Mouse (Mus musculus) liver, postnatal 0 days (tissue): ENCODE measurements at regions not wholly inside any gene's neighbourhood (a gene's known extent, or its start where the extent isn't known, plus 50 kb on each side); places are given as distances from the start of the nearest gene placed in this dataset.

Source experiments
- ATAC-seq: fragments of 200-750 bp; cut with Nextera tagmentation; 2 replicates; pipeline ENCODE4 v1.8.0; 2017; ENCODE audit warnings: mild to moderate bottlenecking, moderate library complexity
- DNase-seq: peaks from one replicate; pipeline ENCODE4 v3.0.0-alpha.2; 2016
- H3K27ac ChIP-seq: fragments of 300-500 bp; sonication (generic); 2 replicates; pipeline ENCODE4 v1.5.1; 2014; ENCODE audit warnings: antibody characterized with exemption, moderate library complexity, mild to moderate bottlenecking, low read depth
- H3K27me3 ChIP-seq: fragments of 300-500 bp; sonication (generic); 2 replicates; pipeline ENCODE4 v1.6.1; 2014; ENCODE audit warnings: low read length, control low read depth, mixed read lengths; ENCODE audit not compliant: insufficient read depth
- H3K36me3 ChIP-seq: fragments of 300-500 bp; sonication (generic); replicated peaks from 2 replicates; pipeline ENCODE4 v1.6.1; 2014; ENCODE audit warnings: mild to moderate bottlenecking, control low read depth, low read length, moderate library complexity, mixed read lengths; ENCODE audit not compliant: insufficient read depth
- H3K4me1 ChIP-seq: fragments of 300-500 bp; sonication (generic); 2 replicates; pipeline ENCODE4 v1.6.1; 2014; ENCODE audit warnings: antibody characterized with exemption, mild to moderate bottlenecking, control low read depth; ENCODE audit not compliant: insufficient read depth
- H3K4me2 ChIP-seq: fragments of 300-500 bp; sonication (generic); 2 replicates; pipeline ENCODE4 v1.6.1; 2014; ENCODE audit warnings: low read depth, mild to moderate bottlenecking, low read length, moderate library complexity, mixed read lengths
- H3K4me3 ChIP-seq: fragments of 300-500 bp; sonication (generic); 2 replicates; pipeline ENCODE4 v1.5.1; 2014; ENCODE audit warnings: low read depth, low read length
- H3K9ac ChIP-seq: fragments of 300-500 bp; sonication (generic); replicated peaks from 2 replicates; pipeline ENCODE4 v1.6.1; 2014; ENCODE audit warnings: mild to moderate bottlenecking, moderate library complexity
- H3K9me3 ChIP-seq: fragments of 300-500 bp; sonication (generic); 2 replicates; pipeline ENCODE4 v1.6.1; 2016; ENCODE audit warnings: mild to moderate bottlenecking, control low read depth, low read length, mixed read lengths
- CTCF ChIP-seq: sonication (generic); IDR thresholded peaks from 2 replicates; pipeline ENCODE4 v1.5.1; 2016; ENCODE audit warnings: antibody characterized with exemption, low read depth
- EP300 ChIP-seq: IDR thresholded peaks from 2 replicates; pipeline ENCODE4 v1.6.1; 2016; ENCODE audit warnings: antibody characterized with exemption, low read depth, mild to moderate bottlenecking
- WGBS: fragments of 180-500 bp; shearing (Covaris S2); extraction: QIAGEN DNeasy Blood & Tissue Kit; methylation state at CpG from one replicate; pipeline ENCODE4 v1.1.7; 2014; ENCODE audit not compliant: insufficient replicate concordance; 5-methylcytosine and 5-hydroxymethylcytosine counted together

DNA sequence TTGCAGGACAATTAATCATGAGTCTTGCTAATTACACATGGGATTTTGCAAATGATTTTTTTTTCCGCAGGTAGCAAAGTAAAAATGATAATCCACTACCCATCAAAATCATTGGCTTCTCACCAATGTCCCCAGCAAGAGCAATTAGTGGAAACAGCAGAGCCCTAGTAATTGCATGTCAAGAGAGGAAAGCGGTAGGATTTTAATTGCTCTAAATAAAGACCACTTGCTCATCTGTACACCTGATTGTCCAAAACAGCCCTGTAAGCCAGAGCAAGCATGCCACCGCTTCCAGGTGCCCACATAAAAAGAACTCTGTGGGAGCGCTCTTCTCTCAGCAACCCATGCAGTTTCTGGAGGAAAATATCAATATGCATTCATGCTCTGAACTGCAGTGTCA is 306.5 kb upstream of the Hnrnpa3 start:
- 87% methylated on average over 4 of the region's 4 CpGs for WGBS
- H3K4me1 ChIP-seq: no peaks in the 10 kb centered on the region
- DNase-seq (no peak), ATAC-seq (no peak)
- H3K27ac ChIP-seq: no peak overlapping the region
- H3K4me3 ChIP-seq: no peak overlapping the region
- no peak overlapping the region for H3K4me2 ChIP-seq
- H3K9ac ChIP-seq: no peak overlapping the region
- no peaks in the 10 kb centered on the region for H3K27me3 ChIP-seq
- no peaks in the 10 kb centered on the region for H3K36me3 ChIP-seq
- no peaks in the 10 kb centered on the region for H3K9me3 ChIP-seq
- no peak for TF ChIP-seq CTCF
- no peak for TF ChIP-seq EP300

DNA sequence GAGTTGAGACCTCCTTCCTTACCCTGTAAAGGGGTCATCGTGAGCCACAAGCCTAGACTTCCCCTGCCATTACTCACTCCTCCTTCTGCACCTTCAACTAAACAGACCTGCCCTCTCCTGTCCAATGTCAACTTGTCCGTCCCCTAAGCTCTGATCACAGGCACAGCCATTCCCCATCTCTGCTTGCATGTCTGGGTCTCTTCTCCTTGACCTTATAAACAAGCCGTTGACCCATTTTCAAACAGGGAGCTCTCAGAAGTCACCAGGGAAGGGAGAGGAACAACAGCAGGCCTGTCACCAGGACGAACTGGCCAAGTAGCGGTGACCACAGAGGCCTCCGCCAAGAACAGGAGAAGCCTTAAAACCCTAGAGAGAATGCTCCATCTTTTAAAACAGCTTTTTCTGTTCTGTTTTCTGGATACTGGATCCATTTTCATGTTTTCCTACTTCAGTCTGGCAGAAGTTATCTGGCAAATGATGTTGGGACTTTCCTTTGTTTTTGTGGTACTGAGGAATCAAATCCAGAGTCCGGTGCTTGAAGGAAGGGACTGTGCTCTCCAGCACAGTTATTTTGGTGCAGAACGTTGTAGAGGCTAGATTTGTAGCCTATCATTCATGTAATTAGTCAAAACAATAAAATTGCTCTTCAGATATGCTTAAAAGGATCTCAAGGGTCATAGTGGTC is 302.2 kb upstream of the Hnrnpa3 start:
- Histone ChIP-seq H3K4me2 (no peak overlapping the region), H3K4me3 (no peak overlapping the region), H3K27ac (no peak overlapping the region), H3K9ac (no peak overlapping the region), H3K36me3 (no peaks in the 10 kb centered on the region), H3K9me3 (no peaks in the 10 kb centered on the region), H3K27me3 (no peaks in the 10 kb centered on the region), H3K4me1 (no peaks in the 10 kb centered on the region)
- DNase-seq: no peak
- TF ChIP-seq CTCF: no peak
- TF ChIP-seq EP300: no peak
- WGBS: 70% methylated on average over 8 of the region's 8 CpGs
- no peak for ATAC-seq

DNA sequence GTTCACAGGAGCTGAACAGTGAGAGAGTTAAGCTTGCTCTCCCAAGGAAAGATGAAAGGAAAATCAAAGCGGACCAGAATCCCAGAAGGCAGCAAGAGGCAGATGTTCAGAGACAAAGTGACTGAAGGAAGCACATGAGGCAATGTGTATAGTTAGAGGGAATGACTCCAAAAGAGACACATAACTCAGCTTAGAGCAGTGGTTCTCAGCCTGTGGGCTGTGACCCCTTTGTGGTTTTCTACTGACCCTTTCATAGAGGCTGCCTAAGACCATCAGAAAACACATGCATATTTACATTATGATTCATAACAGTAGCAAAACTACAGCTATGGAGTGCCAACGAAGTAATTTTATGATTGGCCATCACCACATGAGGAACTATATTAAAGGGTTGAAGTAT is 301.5 kb upstream of the Hnrnpa3 start:
- Histone ChIP-seq H3K9me3 (no peaks in the 10 kb centered on the region), H3K9ac (no peak overlapping the region), H3K27me3 (no peaks in the 10 kb centered on the region), H3K4me1 (no peaks in the 10 kb centered on the region), H3K27ac (no peak overlapping the region), H3K4me2 (no peak overlapping the region), H3K4me3 (no peak overlapping the region), H3K36me3 (no peaks in the 10 kb centered on the region)
- DNase-seq: no peak
- ATAC-seq: no peak
- TF ChIP-seq CTCF (no peak), EP300 (no peak)
- WGBS: 73% methylated on average over 2 of the region's 2 CpGs

DNA sequence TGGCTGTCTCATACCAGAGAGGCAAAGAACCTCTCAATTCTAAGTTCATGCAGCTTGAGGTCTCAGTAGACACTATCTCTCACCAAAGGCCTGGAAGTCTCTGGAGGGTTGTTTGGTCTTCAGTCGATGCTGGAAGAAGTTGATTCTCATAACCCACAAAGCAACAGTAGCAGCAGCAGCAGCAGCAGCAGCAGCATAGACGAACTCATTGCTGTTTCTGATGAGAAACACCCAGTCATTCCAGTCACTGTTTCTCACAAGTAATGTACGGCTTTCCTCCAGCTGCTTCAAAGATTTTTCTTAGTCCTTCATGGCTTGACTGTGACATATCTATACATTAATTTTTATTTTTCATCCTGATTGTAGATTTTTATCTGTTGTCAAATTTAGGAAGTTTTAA is 298.1 kb upstream of the Hnrnpa3 start:
- 63% methylated on average over 3 of the region's 3 CpGs for WGBS
- ATAC-seq: no peak

DNA sequence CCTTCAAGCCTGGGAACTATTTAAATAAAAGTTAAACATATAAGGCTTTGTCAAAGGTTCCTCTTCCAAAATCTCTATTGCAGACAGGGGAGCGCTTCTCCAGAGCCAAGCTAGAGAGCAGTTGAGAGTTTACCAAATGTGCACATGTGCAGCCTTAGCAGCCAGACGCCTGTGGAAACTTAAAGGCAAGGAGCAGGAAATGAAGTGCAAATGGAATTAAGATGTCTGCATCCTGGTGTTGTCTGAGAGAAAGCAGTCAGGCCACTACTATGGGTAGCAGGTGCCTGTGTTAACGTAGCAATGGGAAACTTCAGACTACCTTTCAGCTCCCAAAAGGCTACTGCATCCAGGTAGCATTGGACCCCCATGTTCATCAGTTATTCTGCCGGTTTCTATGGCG is 282.4 kb upstream of the Hnrnpa3 start:
- ATAC-seq (no peak), DNase-seq (no peak)
- WGBS: 78% methylated on average over 5 of the region's 5 CpGs
- Histone ChIP-seq H3K27me3 (no peaks in the 10 kb centered on the region), H3K4me1 (no peaks in the 10 kb centered on the region), H3K27ac (no peak overlapping the region), H3K36me3 (no peaks in the 10 kb centered on the region), H3K4me3 (no peak overlapping the region), H3K4me2 (no peak overlapping the region), H3K9me3 (no peaks in the 10 kb centered on the region), H3K9ac (no peak overlapping the region)
- no peak for TF ChIP-seq EP300
- no peak for TF ChIP-seq CTCF

More for the DNA sequence above, 298.1 kb upstream of the Hnrnpa3 start:
- Histone ChIP-seq H3K4me3 (no peak overlapping the region), H3K36me3 (no peaks in the 10 kb centered on the region), H3K27ac (no peak overlapping the region), H3K27me3 (no peaks in the 10 kb centered on the region), H3K9me3 (no peaks in the 10 kb centered on the region), H3K9ac (no peak overlapping the region), H3K4me1 (no peaks in the 10 kb centered on the region), H3K4me2 (no peak overlapping the region)
- TF ChIP-seq EP300: no peak
- TF ChIP-seq CTCF: no peak
- no peak for DNase-seq

DNA sequence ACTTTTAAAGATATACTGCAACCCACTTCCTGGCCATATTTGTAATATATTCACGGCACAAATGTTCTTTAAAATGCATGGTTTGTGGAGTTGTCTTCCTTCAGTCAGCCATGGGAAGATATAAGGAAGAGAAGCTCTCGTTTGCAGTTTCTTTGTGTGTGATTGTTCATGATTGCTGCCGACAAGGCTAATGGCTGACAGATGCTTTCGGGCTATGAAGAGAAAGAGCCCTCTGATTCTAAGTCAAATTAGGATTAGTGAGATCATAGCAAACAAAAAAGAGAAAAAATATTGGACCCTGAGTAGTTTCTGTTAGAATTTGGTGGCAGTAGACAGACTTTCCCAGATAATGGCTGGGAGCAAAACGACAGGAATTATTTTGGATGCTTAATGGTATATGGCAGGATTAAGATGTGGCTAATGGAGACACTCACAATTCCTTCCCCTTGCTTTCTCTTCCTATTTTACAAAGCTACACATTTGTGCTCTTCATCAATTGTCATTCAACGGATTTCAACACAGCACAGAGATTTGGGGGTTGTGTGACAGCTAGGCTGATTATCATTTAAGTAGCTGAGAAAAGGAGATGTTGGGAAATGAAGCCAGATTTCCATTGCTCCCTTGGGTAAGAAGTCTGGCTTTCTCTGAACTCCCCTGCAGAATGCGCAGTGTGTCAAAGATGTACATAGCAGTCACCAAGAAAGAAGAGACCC is 273.4 kb upstream of the Hnrnpa3 start:
- no peak for DNase-seq
- WGBS: 61% methylated on average over 7 of the region's 7 CpGs
- no peak for ATAC-seq
- Histone ChIP-seq H3K4me3 (no peak overlapping the region), H3K27ac (no peak overlapping the region), H3K27me3 (no peaks in the 10 kb centered on the region), H3K36me3 (no peaks in the 10 kb centered on the region), H3K9ac (no peak overlapping the region), H3K4me2 (no peak overlapping the region), H3K4me1 (no peaks in the 10 kb centered on the region), H3K9me3 (no peaks in the 10 kb centered on the region)
- TF ChIP-seq CTCF (no peak), EP300 (no peak)
